Mouse (Mus musculus) c-Kit-positive CD71-positive TER-119-positive erythroid progenitor cells, embryonic 14.5 days (primary cell): ENCODE measurements around the gene Rnase1.
"Not testable (repeated sequence)": the region's sequence is repeated elsewhere in the genome, so short reads cannot be mapped to it uniquely, and the experiment has no call there.

Experiments
- DNase-seq: peaks from one replicate; pipeline ENCODE4 v3.0.0-alpha.2; 2013; ENCODE audit warnings: low spot score

The Rnase1 gene

GRCm38 (mm10) chr14:51140342-51140741 lies 6.2 kb downstream of the Rnase1 start:
- DNase-seq, result no peak

GRCm38 (mm10) chr14:51132372-51132771 lies 14.2 kb downstream of the Rnase1 start:
- peak; percentile 76 for DNase-seq

GRCm38 (mm10) chr14:51131086-51131815 lies 15.3 kb downstream of the Rnase1 start:
- peak; percentile 35 for DNase-seq

- DNase-seq, result peak; percentile 84
These were observed 16.2 kb downstream of the Rnase1 start for GRCm38 (mm10) chr14:51130315-51130940.

- peak; percentile 56 for DNase-seq
These were observed 17.0 kb downstream of the Rnase1 start for GRCm38 (mm10) chr14:51129624-51129975.

- peak; percentile 56 for DNase-seq
These were observed 17.6 kb downstream of the Rnase1 start for GRCm38 (mm10) chr14:51128775-51129623.

GRCm38 (mm10) chr14:51127648-51128258 lies 18.8 kb downstream of the Rnase1 start:
- DNase-seq, result peak; percentile 81

GRCm38 (mm10) chr14:51125684-51126083 lies 20.9 kb downstream of the Rnase1 start:
- peak; percentile 53 for DNase-seq

GRCm38 (mm10) chr14:51113916-51114560 lies 32.5 kb downstream of the Rnase1 start, which contains the start of gene Eddm3b:
Gene Eddm3b (plus strand): TSS chr14:51114426.
- DNase-seq, result no peak

GRCm38 (mm10) chr14:51113476-51113875 lies 33.1 kb downstream of the Rnase1 start:
- DNase-seq, result no peak

GRCm38 (mm10) chr14:51111966-51112365 lies 34.6 kb downstream of the Rnase1 start:
- no peak for DNase-seq

GRCm38 (mm10) chr14:51106449-51106967 lies 40.1 kb downstream of the Rnase1 start:
- no peak for DNase-seq

- DNase-seq, result no peak
These were observed 42.2 kb downstream of the Rnase1 start for GRCm38 (mm10) chr14:51104366-51104765.

GRCm38 (mm10) chr14:51103217-51103616 lies 43.4 kb downstream of the Rnase1 start:
- DNase-seq, result peak; percentile 81

- DNase-seq, result no peak
These were observed 45.3 kb downstream of the Rnase1 start for GRCm38 (mm10) chr14:51101284-51101683.

- no peak for DNase-seq
These were observed 47.7 kb downstream of the Rnase1 start for GRCm38 (mm10) chr14:51098921-51099320.

- DNase-seq, result not testable (repeated sequence)
These were observed 48.3 kb downstream of the Rnase1 start for GRCm38 (mm10) chr14:51098300-51098699.

GRCm38 (mm10) chr14:51095736-51096524 lies 50.7 kb downstream of the Rnase1 start:
- DNase-seq, result no peak
